Mouse (Mus musculus): ENCODE measurements around the gene Iffo1. TPM values are rescaled to one million over a fixed set of nuclear protein-coding genes. Genes with fewer than 3 reads are reported as not detected.

The Iffo1 gene
- total and polyA plus RNA-seq, 3 experiments: 96.1 to 96.9 TPM; not detected in 1

GRCm38 (mm10) chr6:125192016-125192714 is 47.1 kb downstream of the Iffo1 start:
- peak; percentile 97 for DNase-seq (ENCODE audit: low read depth, low spot score)
- H3K4me3 ChIP-seq (ENCODE audit: control insufficient read depth in 1 of 2, insufficient read depth in 1 of 2, low read depth in 2 of 2, low read length in 2 of 2): peak overlapping the region; percentile 89 to 90
- peak overlapping the region; percentile 99 for H3K9ac ChIP-seq (ENCODE audit: control insufficient read depth, low read depth, low read length, poor library complexity, severe bottlenecking)
- H3K36me3 ChIP-seq (ENCODE audit: control insufficient read depth in 1 of 2, insufficient read depth in 2 of 2, low read length in 2 of 2): peaks cover 17 to 19% of the 10 kb centered on the region in 2 experiments
- peak overlapping the region; percentile 100 for H3K27ac ChIP-seq (ENCODE audit: control insufficient read depth, low read depth, low read length)
- no peaks in the 10 kb centered on the region for H3K27me3 ChIP-seq (ENCODE audit: control insufficient read depth in 1 of 2, insufficient read depth in 2 of 2, low read length in 2 of 2)
- TF ChIP-seq RCOR1 (IDR thresholded peaks at IDR 0.05; ENCODE audit: low read depth, low read length) (no peak), ELF1 (IDR thresholded peaks at IDR 0.05; ENCODE audit: low read depth, low read length) (peak; percentile 74), UBTF (IDR thresholded peaks at IDR 0.05; ENCODE audit: borderline replicate concordance, insufficient read depth, low read depth, low read length) (no peak), CHD2 (IDR thresholded peaks at IDR 0.05; ENCODE audit: low read length) (no peak), BHLHE40 (IDR thresholded peaks at IDR 0.05; ENCODE audit: borderline replicate concordance, low read depth, low read length) (no peak), ETS1 (IDR thresholded peaks at IDR 0.05; ENCODE audit: low read depth, low read length) (0 out of 2 replicates have a peak, but pooled peaks have one; percentile 6), POLR2A (IDR thresholded peaks at IDR 0.05; ENCODE audit: control insufficient read depth in 1 of 2, insufficient read depth in 1 of 2, low read depth in 1 of 2, low read length in 2 of 2, poor library complexity in 1 of 2) (peak; percentile 61 to 64; a peak in 3 of 4 replicates), NELFE (IDR thresholded peaks at IDR 0.05; ENCODE audit: low read depth, low read length) (peak; percentile 42), MEF2A (IDR thresholded peaks at IDR 0.05; ENCODE audit: extremely low read depth, insufficient replicate concordance, low read depth, low read length, poor library complexity, severe bottlenecking) (no peak), TBP (IDR thresholded peaks at IDR 0.05; ENCODE audit: low read depth, low read length) (peak; percentile 54; the same call in 1 of the 2 replicates), MAZ (IDR thresholded peaks at IDR 0.05; ENCODE audit: low read depth, low read length) (no peak), HCFC1 (IDR thresholded peaks at IDR 0.05; ENCODE audit: low read depth, low read length) (peak; percentile 83), POLR2AphosphoS2 (IDR thresholded peaks at IDR 0.05; ENCODE audit: low read length) (peak; percentile 13; the same call in 1 of the 2 replicates), ZKSCAN1 (IDR thresholded peaks at IDR 0.05; ENCODE audit: low read depth, low read length) (no peak)
- no peaks in the 10 kb centered on the region for H3K9me3 ChIP-seq (replicated peaks; ENCODE audit: insufficient read depth, low read length)
- peaks cover 3 to 11% of the 10 kb centered on the region in 2 experiments; a peak in 3 of 4 replicates for H3K4me1 ChIP-seq (ENCODE audit: control insufficient read depth in 1 of 2, insufficient read depth in 2 of 2, low read length in 2 of 2)
- H3K79me2 ChIP-seq (ENCODE audit: control insufficient read depth, insufficient read depth, low read length, poor library complexity): peaks cover 36% of the 10 kb centered on the region

- no peaks in the 10 kb centered on the region for H3K9me3 ChIP-seq (replicated peaks; ENCODE audit: insufficient read depth, low read length)
- H3K4me1 ChIP-seq (ENCODE audit: control insufficient read depth in 1 of 2, insufficient read depth in 2 of 2, low read length in 2 of 2): peaks cover 3 to 11% of the 10 kb centered on the region in 2 experiments; a peak in 3 of 4 replicates
- peaks cover 36% of the 10 kb centered on the region for H3K79me2 ChIP-seq (ENCODE audit: control insufficient read depth, insufficient read depth, low read length, poor library complexity)
- peak overlapping the region; percentile 99 for H3K9ac ChIP-seq (ENCODE audit: control insufficient read depth, low read depth, low read length, poor library complexity, severe bottlenecking)
- H3K36me3 ChIP-seq (ENCODE audit: control insufficient read depth in 1 of 2, insufficient read depth in 2 of 2, low read length in 2 of 2): peaks cover 17 to 19% of the 10 kb centered on the region in 2 experiments
- peak; percentile 61 for DNase-seq (ENCODE audit: low read depth, low spot score)
- H3K27ac ChIP-seq (ENCODE audit: control insufficient read depth, low read depth, low read length): peak overlapping the region; percentile 100
- H3K4me3 ChIP-seq (ENCODE audit: control insufficient read depth in 1 of 2, insufficient read depth in 1 of 2, low read depth in 2 of 2, low read length in 2 of 2): peak overlapping the region; percentile 89 to 90
- H3K27me3 ChIP-seq (ENCODE audit: control insufficient read depth in 1 of 2, insufficient read depth in 2 of 2, low read length in 2 of 2): no peaks in the 10 kb centered on the region
- TF ChIP-seq MXI1 (IDR thresholded peaks at IDR 0.05; ENCODE audit: low read depth, low read length) (no peak), USF1 (IDR thresholded peaks at IDR 0.05; ENCODE audit: low read depth, low read length) (no peak), CHD2 (IDR thresholded peaks at IDR 0.05; ENCODE audit: low read length) (no peak), ZNF384 (IDR thresholded peaks at IDR 0.05; ENCODE audit: low read depth, low read length) (no peak)
These were observed 47.8 kb downstream of the Iffo1 start for GRCm38 (mm10) chr6:125192841-125193240.

Data from MEL (cell line).